33 mouse cellular contexts compared by ENCODE assay signal in genomic region chr11:77472775-77473174, GRCm38 (mm10). TPM values are rescaled to one million over a fixed set of nuclear protein-coding genes. Genes with fewer than 3 reads are reported as not detected.
"Had no signal": no experiment of that assay in that cellular context is flagged by ENCODE, and none has a peak within 500 bp of the region (broad histone marks: within the 10 kb centered on the region; RNA-seq: fewer than 3 reads in every experiment).

No protein-coding gene starts in this region.

- ATAC-seq: hindbrain, embryonic 16.5 days; hindbrain, postnatal 0 days; inflammation-experienced regulatory T-cells, adult 6 months; intestine, embryonic 15.5 days; intestine, embryonic 16.5 days; intestine, postnatal 0 days had no signal

- H3K9ac ChIP-seq: heart, embryonic 12.5 days; heart, embryonic 13.5 days; heart, embryonic 15.5 days; hindbrain, embryonic 12.5 days; hindbrain, embryonic 13.5 days; hindbrain, embryonic 14.5 days; hindbrain, embryonic 15.5 days; intestine, embryonic 15.5 days; kidney, embryonic 15.5 days had no signal

- H3K4me3 ChIP-seq: heart, embryonic 12.5 days; heart, embryonic 13.5 days; heart, embryonic 15.5 days; hindbrain, embryonic 10.5 days; hindbrain, embryonic 12.5 days; hindbrain, embryonic 13.5 days; hindbrain, embryonic 15.5 days; intestine, embryonic 15.5 days; kidney, embryonic 15.5 days; layer of hippocampus, adult 2 months had no signal

- H3K27ac ChIP-seq: heart, embryonic 13.5 days; heart, embryonic 15.5 days; hindbrain, embryonic 10.5 days; hindbrain, embryonic 12.5 days; hindbrain, embryonic 13.5 days; hindbrain, embryonic 14.5 days; hindbrain, embryonic 15.5 days; hindbrain, postnatal 0 days; intestine, embryonic 15.5 days; kidney, embryonic 15.5 days; kidney, postnatal 0 days; layer of hippocampus, adult 2 months had no signal

- H3K4me2 ChIP-seq: heart, embryonic 11.5 days; heart, embryonic 12.5 days; heart, embryonic 13.5 days; heart, embryonic 15.5 days; hindbrain, embryonic 12.5 days; hindbrain, embryonic 13.5 days; hindbrain, embryonic 14.5 days; hindbrain, embryonic 15.5 days; intestine, embryonic 15.5 days; kidney, embryonic 15.5 days had no signal

- H3K9me3 ChIP-seq: heart, embryonic 12.5 days; heart, embryonic 13.5 days; heart, embryonic 15.5 days; hindbrain, embryonic 10.5 days; hindbrain, embryonic 12.5 days; hindbrain, embryonic 13.5 days; hindbrain, embryonic 15.5 days; intestine, embryonic 15.5 days; kidney, embryonic 15.5 days had no signal

- H3K27me3 ChIP-seq: heart, embryonic 15.5 days had no signal

- DNase-seq: heart, postnatal 10 days; heart, postnatal 36 days; heart, postnatal 4 days; kidney, adult 11 months; kidney, adult 18-20 months; kidney, adult 2 months; kidney, adult 8-10 months; kidney, adult 9 months; kidney, postnatal 10 days; kidney, postnatal 14 days; kidney, postnatal 25 days; kidney, postnatal 36 days; kidney, postnatal 4 days; layer of hippocampus, adult 9-11 months; layer of hippocampus, postnatal 36 days had no signal

RNA-seq across cellular contexts. Expression of gene Coro6, which starts 10.6 kb away (rescaled TPM):
- polyA plus RNA-seq: inflammation-experienced regulatory T-cells, adult 6 months; intestine, embryonic 16.5 days had no signal
